Mouse (Mus musculus): ENCODE measurements around the gene Unc5c. TPM values are rescaled to one million over a fixed set of nuclear protein-coding genes. Genes with fewer than 3 reads are reported as not detected.
A peak's percentile ranks its signal among the peaks of the same experiment; 100 is the strongest.

The Unc5c gene
- polyA plus RNA-seq, 1 experiment from 2014 or later: 15.6 TPM

GRCm38 (mm10) chr3:141814776-141815175 lies 349.8 kb downstream of the Unc5c start:
- 77% methylated on average over 1 of the region's 1 CpGs for WGBS
- ATAC-seq (replicated peaks; ENCODE audit: low FRiP score, low read depth): no peak
- H3K4me2 ChIP-seq (ENCODE audit: low read length): no peak overlapping the region
- H3K4me1 ChIP-seq (replicated peaks; ENCODE audit: insufficient read depth, low read length): 0 out of 2 replicates have a peak, but pooled peaks cover 4% of the 10 kb centered on the region
- H3K27me3 ChIP-seq (ENCODE audit: insufficient read depth, low read length): no peaks in the 10 kb centered on the region
- H3K36me3 ChIP-seq (ENCODE audit: insufficient read depth, low read length): no peaks in the 10 kb centered on the region
- no peaks in the 10 kb centered on the region for H3K9me3 ChIP-seq (replicated peaks; ENCODE audit: low read length)
- H3K9ac ChIP-seq (ENCODE audit: low read depth, low read length): no peak overlapping the region
- DNase-seq (ENCODE audit: low spot score): no peak
- no peak overlapping the region for H3K27ac ChIP-seq
- TF ChIP-seq CTCF (IDR thresholded peaks at IDR 0.05; ENCODE audit: low read depth): no peak
- no peak overlapping the region for H3K4me3 ChIP-seq (replicated peaks; ENCODE audit: low read depth, low read length)

GRCm38 (mm10) chr3:141818615-141819312 lies 353.7 kb downstream of the Unc5c start:
- no peak overlapping the region for H3K27ac ChIP-seq
- H3K4me3 ChIP-seq (replicated peaks; ENCODE audit: low read depth, low read length): no peak overlapping the region
- DNase-seq (ENCODE audit: low spot score) (no peak), ATAC-seq (replicated peaks; ENCODE audit: low FRiP score, low read depth) (no peak)
- no peak for TF ChIP-seq CTCF (IDR thresholded peaks at IDR 0.05; ENCODE audit: low read depth)
- H3K4me2 ChIP-seq (ENCODE audit: low read length): no peak overlapping the region
- 45% methylated on average over 3 of the region's 3 CpGs for WGBS
- H3K27me3 ChIP-seq (ENCODE audit: insufficient read depth, low read length): no peaks in the 10 kb centered on the region
- H3K4me1 ChIP-seq (replicated peaks; ENCODE audit: insufficient read depth, low read length): 0 out of 2 replicates have a peak, but pooled peaks cover 4% of the 10 kb centered on the region
- no peak overlapping the region for H3K9ac ChIP-seq (ENCODE audit: low read depth, low read length)
- H3K36me3 ChIP-seq (ENCODE audit: insufficient read depth, low read length): no peaks in the 10 kb centered on the region
- H3K9me3 ChIP-seq (replicated peaks; ENCODE audit: low read length): no peaks in the 10 kb centered on the region

GRCm38 (mm10) chr3:141819331-141819941 lies 354.4 kb downstream of the Unc5c start:
- TF ChIP-seq CTCF (IDR thresholded peaks at IDR 0.05; ENCODE audit: low read depth): 0 out of 2 replicates have a peak, but pooled peaks have one; percentile 23
- H3K9me3 ChIP-seq (replicated peaks; ENCODE audit: low read length): no peaks in the 10 kb centered on the region
- DNase-seq (ENCODE audit: low spot score) (peak; percentile 46), ATAC-seq (replicated peaks; ENCODE audit: low FRiP score, low read depth) (peak; percentile 73)
- H3K4me2 ChIP-seq (ENCODE audit: low read length): peak overlapping the region; percentile 15; the same call in 1 of the 2 replicates
- no peak overlapping the region for H3K27ac ChIP-seq
- H3K4me3 ChIP-seq (replicated peaks; ENCODE audit: low read depth, low read length): no peak overlapping the region
- H3K36me3 ChIP-seq (ENCODE audit: insufficient read depth, low read length): no peaks in the 10 kb centered on the region
- H3K27me3 ChIP-seq (ENCODE audit: insufficient read depth, low read length): no peaks in the 10 kb centered on the region
- 0 out of 2 replicates have a peak, but pooled peaks cover 4% of the 10 kb centered on the region for H3K4me1 ChIP-seq (replicated peaks; ENCODE audit: insufficient read depth, low read length)
- 27% methylated on average over 13 of the region's 13 CpGs for WGBS
- no peak overlapping the region for H3K9ac ChIP-seq (ENCODE audit: low read depth, low read length)

GRCm38 (mm10) chr3:141828301-141828700 lies 363.3 kb downstream of the Unc5c start:
- WGBS: 73% methylated on average over 5 of the region's 5 CpGs
- Histone ChIP-seq H3K4me2 (ENCODE audit: low read length) (no peak overlapping the region), H3K9me3 (replicated peaks; ENCODE audit: low read length) (no peaks in the 10 kb centered on the region), H3K36me3 (ENCODE audit: insufficient read depth, low read length) (no peaks in the 10 kb centered on the region), H3K9ac (ENCODE audit: low read depth, low read length) (no peak overlapping the region), H3K27me3 (ENCODE audit: insufficient read depth, low read length) (no peaks in the 10 kb centered on the region), H3K27ac (no peak overlapping the region), H3K4me3 (replicated peaks; ENCODE audit: low read depth, low read length) (no peak overlapping the region), H3K4me1 (replicated peaks; ENCODE audit: insufficient read depth, low read length) (no peaks in the 10 kb centered on the region)
- no peak for TF ChIP-seq CTCF (IDR thresholded peaks at IDR 0.05; ENCODE audit: low read depth)
- DNase-seq (ENCODE audit: low spot score) (no peak), ATAC-seq (replicated peaks; ENCODE audit: low FRiP score, low read depth) (no peak)

GRCm38 (mm10) chr3:141831135-141831534 lies 366.1 kb downstream of the Unc5c start:
- 20% methylated on average over 3 of the region's 3 CpGs for WGBS

GRCm38 (mm10) chr3:141838864-141839263 lies 373.8 kb downstream of the Unc5c start:
- WGBS: 43% methylated on average over 7 of the region's 7 CpGs
- DNase-seq (ENCODE audit: low spot score) (peak; percentile 69), ATAC-seq (replicated peaks; ENCODE audit: low FRiP score, low read depth) (peak; percentile 33; the same call in 1 of the 2 replicates)
- Histone ChIP-seq H3K4me1 (replicated peaks; ENCODE audit: insufficient read depth, low read length) (no peaks in the 10 kb centered on the region), H3K4me2 (ENCODE audit: low read length) (no peak overlapping the region), H3K27me3 (ENCODE audit: insufficient read depth, low read length) (no peaks in the 10 kb centered on the region), H3K36me3 (ENCODE audit: insufficient read depth, low read length) (no peaks in the 10 kb centered on the region), H3K4me3 (replicated peaks; ENCODE audit: low read depth, low read length) (no peak overlapping the region), H3K9me3 (replicated peaks; ENCODE audit: low read length) (no peaks in the 10 kb centered on the region), H3K9ac (ENCODE audit: low read depth, low read length) (no peak overlapping the region), H3K27ac (no peak overlapping the region)
- peak; percentile 82 for TF ChIP-seq CTCF (IDR thresholded peaks at IDR 0.05; ENCODE audit: low read depth)

More at GRCm38 (mm10) chr3:141831135-141831534, 366.1 kb downstream of the Unc5c start:
- no peaks in the 10 kb centered on the region for H3K4me1 ChIP-seq (replicated peaks; ENCODE audit: insufficient read depth, low read length)
- no peak overlapping the region for H3K27ac ChIP-seq
- no peak overlapping the region for H3K4me3 ChIP-seq (replicated peaks; ENCODE audit: low read depth, low read length)
- peak; percentile 90 for TF ChIP-seq CTCF (IDR thresholded peaks at IDR 0.05; ENCODE audit: low read depth)
- peak; percentile 87 for DNase-seq (ENCODE audit: low spot score)
- no peaks in the 10 kb centered on the region for H3K27me3 ChIP-seq (ENCODE audit: insufficient read depth, low read length)
- ATAC-seq (replicated peaks; ENCODE audit: low FRiP score, low read depth): no peak; the same call in 1 of the 2 replicates
- H3K9ac ChIP-seq (ENCODE audit: low read depth, low read length): no peak overlapping the region
- H3K4me2 ChIP-seq (ENCODE audit: low read length): no peak overlapping the region
- no peaks in the 10 kb centered on the region for H3K9me3 ChIP-seq (replicated peaks; ENCODE audit: low read length)
- H3K36me3 ChIP-seq (ENCODE audit: insufficient read depth, low read length): no peaks in the 10 kb centered on the region
